Mouse (Mus musculus) forebrain, postnatal 0 days (tissue): ENCODE data around the gene Zfp738. TPM values are rescaled to one million over a fixed set of nuclear protein-coding genes. Genes with fewer than 3 reads are reported as not detected.
"Not testable (repeated sequence)": the region's sequence is repeated elsewhere in the genome, so short reads cannot be mapped to it uniquely, and the experiment has no call there.

Experiments
- ATAC-seq: fragments of 200-750 bp; cut with Nextera tagmentation; 2 replicates; pipeline ENCODE4 v1.8.0; 2017; ENCODE audit warnings: mild to moderate bottlenecking, moderate library complexity
- DNase-seq: peaks from one replicate; pipeline ENCODE4 v3.0.0-alpha.2; 2015
- H3K27ac ChIP-seq: fragments of 300-500 bp; sonication (generic); 2 replicates; pipeline ENCODE4 v1.5.1; 2014; ENCODE audit warnings: low read depth, mild to moderate bottlenecking, antibody characterized with exemption, low read length, moderate library complexity, mixed read lengths
- H3K27me3 ChIP-seq: fragments of 300-500 bp; sonication (generic); 2 replicates; pipeline ENCODE4 v1.6.1; 2014; ENCODE audit warnings: mild to moderate bottlenecking, low read length, mixed read lengths; ENCODE audit not compliant: insufficient read depth
- H3K36me3 ChIP-seq: fragments of 300-500 bp; sonication (generic); 2 replicates; pipeline ENCODE4 v1.6.1; 2014; ENCODE audit warnings: mild to moderate bottlenecking, moderate library complexity; ENCODE audit not compliant: insufficient read depth
- H3K4me1 ChIP-seq: fragments of 300-500 bp; sonication (generic); 2 replicates; pipeline ENCODE4 v1.6.1; 2014; ENCODE audit warnings: antibody characterized with exemption; ENCODE audit not compliant: insufficient read depth
- H3K4me2 ChIP-seq: fragments of 300-500 bp; sonication (generic); 2 replicates; pipeline ENCODE4 v1.6.1; 2014; ENCODE audit warnings: low read depth, mild to moderate bottlenecking, moderate library complexity
- H3K4me3 ChIP-seq: fragments of 300-500 bp; sonication (generic); 2 replicates; pipeline ENCODE4 v1.5.1; 2014; ENCODE audit warnings: low read depth, low read length, mixed read lengths
- H3K9ac ChIP-seq: fragments of 300-500 bp; sonication (generic); 2 replicates; pipeline ENCODE4 v1.6.1; 2014; ENCODE audit warnings: mild to moderate bottlenecking
- H3K9me3 ChIP-seq: fragments of 300-500 bp; sonication (generic); 2 replicates; pipeline ENCODE4 v1.6.1; 2016; ENCODE audit warnings: low read length
- CTCF ChIP-seq: sonication (generic); IDR thresholded peaks from 2 replicates; pipeline ENCODE4 v1.5.1; 2016; ENCODE audit warnings: antibody characterized with exemption, control low read depth, low read depth
- WGBS: fragments of 180-500 bp; shearing (Covaris S2); extraction: QIAGEN DNeasy Blood & Tissue Kit; methylation state at CpG from one replicate; pipeline ENCODE4 v1.1.7; 2014; 5-methylcytosine and 5-hydroxymethylcytosine counted together
- polyA plus RNA-seq: library from polyadenylated mRNA; unstranded; fragments of >200 nt; fragmentation: Nextera tagmentation; extraction: Ambion mirVana; gene quantifications from 2 replicates; pipeline ENCODE4 v1.2.1, GENCODE M21; 2015
- total RNA-seq: library from RNA; depleted of rRNA; stranded (reverse); fragments of >200 nt; gene quantifications from 2 replicates; pipeline ENCODE4 v1.2.3, GENCODE M21; 2014; rRNA removed

Zfp738 gene
- 18.6 and 20.5 TPM in 2 replicates for total RNA-seq
- 5.9 and 7.5 TPM in 2 replicates for polyA plus RNA-seq

GRCm38 (mm10) chr13:67686971-67687370 is at the start of gene Zfp738:
Zfp738 (minus strand) TSS chr13:67687071.
- Histone ChIP-seq H3K4me3 (no peak within 1 kb of the TSS), H3K27ac (no peak within 1 kb of the TSS), H3K4me2 (no peak within 1 kb of the TSS), H3K9ac (no peak within 1 kb of the TSS), H3K9me3 (no peaks in the 10 kb centered on the region), H3K4me1 (no peaks in the 10 kb centered on the region), H3K27me3 (no peaks in the 10 kb centered on the region), H3K36me3 (no peaks in the 10 kb centered on the region)
- 86% methylated on average over 4 of the region's 4 CpGs for WGBS
- ATAC-seq, result no peak
- no peak for DNase-seq
- TF ChIP-seq CTCF, result no peak

- H3K36me3 ChIP-seq, H3K9me3 ChIP-seq, H3K4me1 ChIP-seq, H3K4me3 ChIP-seq, ATAC-seq, H3K27ac ChIP-seq, H3K9ac ChIP-seq, H3K27me3 ChIP-seq, H3K4me2 ChIP-seq, DNase-seq: not testable (repeated sequence)
- 95% methylated on average over 9 of the region's 9 CpGs for WGBS
These were observed 47.5 kb upstream of the Zfp738 start for GRCm38 (mm10) chr13:67734391-67734790.

- peak; percentile 59 for TF ChIP-seq CTCF
- Histone ChIP-seq H3K4me2 (peak overlapping the region; percentile 79), H3K4me3 (peak overlapping the region; percentile 63), H3K9ac (peak overlapping the region; percentile 57)
- DNase-seq, result peak; percentile 52
- peak; percentile 84 for ATAC-seq
- not testable (repeated sequence) for H3K27ac ChIP-seq, H3K36me3 ChIP-seq, H3K4me1 ChIP-seq, H3K27me3 ChIP-seq, H3K9me3 ChIP-seq
- WGBS, result 38% methylated on average over 4 of the region's 4 CpGs
These were observed 42.6 kb upstream of the Zfp738 start for GRCm38 (mm10) chr13:67729441-67729840.

- no peak within 1 kb of the TSS for H3K27ac ChIP-seq
- DNase-seq, result peak; percentile 77
These were observed 41.9 kb upstream of the Zfp738 start, which contains the start of gene Zfp65 for GRCm38 (mm10) chr13:67728641-67729318. Zfp65 (minus strand) TSS chr13:67729173.

GRCm38 (mm10) chr13:67728106-67728505 is 41.2 kb upstream of the Zfp738 start:
- TF ChIP-seq CTCF, result no peak
- no peak for DNase-seq
- Histone ChIP-seq H3K4me3 (peak overlapping the region; percentile 63), H3K27me3 (no peaks in the 10 kb centered on the region), H3K36me3 (no peaks in the 10 kb centered on the region), H3K9me3 (no peaks in the 10 kb centered on the region), H3K9ac (no peak overlapping the region; the same call in 1 of the 2 replicates), H3K4me2 (peak overlapping the region; percentile 79), H3K4me1 (peaks cover 12% of the 10 kb centered on the region), H3K27ac (no peak overlapping the region)
- WGBS, result 72% methylated on average over 1 of the region's 1 CpGs
- no peak for ATAC-seq

More at GRCm38 (mm10) chr13:67728641-67729318, 41.9 kb upstream of the Zfp738 start, which contains the start of gene Zfp65:
- Histone ChIP-seq H3K9me3 (no peaks in the 10 kb centered on the region), H3K9ac (peak within 1 kb of the TSS; percentile 57), H3K4me2 (peak within 1 kb of the TSS; percentile 79), H3K4me3 (peak within 1 kb of the TSS; percentile 63), H3K36me3 (no peaks in the 10 kb centered on the region), H3K27me3 (no peaks in the 10 kb centered on the region), H3K4me1 (peaks cover 8% of the 10 kb centered on the region)
- no peak for TF ChIP-seq CTCF
- ATAC-seq, result peak; percentile 91
- WGBS, result 2% methylated on average over 13 of the region's 21 CpGs

GRCm38 (mm10) chr13:67725331-67725730 is 38.5 kb upstream of the Zfp738 start:
- H3K9me3 ChIP-seq, H3K27me3 ChIP-seq, ATAC-seq, H3K27ac ChIP-seq, H3K9ac ChIP-seq, DNase-seq, H3K36me3 ChIP-seq, H3K4me2 ChIP-seq, H3K4me3 ChIP-seq: not testable (repeated sequence)
- WGBS, result 65% methylated on average over 2 of the region's 2 CpGs
- peaks cover 15% of the 10 kb centered on the region for H3K4me1 ChIP-seq

- H3K4me2 ChIP-seq, result peak overlapping the region; percentile 74
- peak overlapping the region; percentile 80 for H3K9ac ChIP-seq
- H3K9me3 ChIP-seq, result no peaks in the 10 kb centered on the region
- no peak for TF ChIP-seq CTCF
- peak overlapping the region; percentile 78 for H3K4me3 ChIP-seq
- peaks cover 15% of the 10 kb centered on the region for H3K4me1 ChIP-seq
- no peaks in the 10 kb centered on the region for H3K36me3 ChIP-seq
- no peaks in the 10 kb centered on the region for H3K27me3 ChIP-seq
- ATAC-seq (peak; percentile 94), DNase-seq (peak; percentile 92)
- WGBS, result 1% methylated on average over 17 of the region's 17 CpGs
- peak overlapping the region; percentile 42 for H3K27ac ChIP-seq
These were observed 37.1 kb upstream of the Zfp738 start for GRCm38 (mm10) chr13:67723848-67724479.

GRCm38 (mm10) chr13:67683841-67684240 is 3.0 kb downstream of the Zfp738 start:
- H3K36me3 ChIP-seq, H3K9me3 ChIP-seq, H3K27me3 ChIP-seq, H3K27ac ChIP-seq, H3K4me1 ChIP-seq: not testable (repeated sequence)
- 60% methylated on average over 2 of the region's 2 CpGs for WGBS
- DNase-seq, result peak; percentile 1
- ATAC-seq, result peak; percentile 47
- Histone ChIP-seq H3K4me2 (peak overlapping the region; percentile 76), H3K4me3 (peak overlapping the region; percentile 59), H3K9ac (peak overlapping the region; percentile 67)
